Mouse (Mus musculus) limb, embryonic 10.5 days (tissue): ENCODE results near the gene Hid1. TPM values are rescaled to one million over a fixed set of nuclear protein-coding genes. Genes with fewer than 3 reads are reported as not detected.
A peak's percentile ranks its signal among the peaks of the same experiment; 100 is the strongest.

ENCODE experiments used
- DNase-seq: peaks from one replicate; pipeline ENCODE4 v3.0.0-alpha.2; 2017; ENCODE audit warnings: low spot score
- H3K27ac ChIP-seq: fragments of 300-500 bp; sonication (generic); 2 replicates; pipeline ENCODE4 v1.5.1; 2016; ENCODE audit warnings: mild to moderate bottlenecking
- H3K27me3 ChIP-seq: fragments of 300-500 bp; sonication (generic); 2 replicates; pipeline ENCODE4 v1.6.1; 2016; ENCODE audit warnings: low read depth, mild to moderate bottlenecking; ENCODE audit not compliant: poor library complexity, severe bottlenecking
- H3K36me3 ChIP-seq: fragments of 300-500 bp; sonication (generic); 2 replicates; pipeline ENCODE4 v1.6.1; 2016; ENCODE audit warnings: mild to moderate bottlenecking, moderate library complexity
- H3K4me1 ChIP-seq: fragments of 300-500 bp; sonication (generic); 2 replicates; pipeline ENCODE4 v1.6.1; 2016
- H3K4me3 ChIP-seq: fragments of 300-500 bp; sonication (generic); 2 replicates; pipeline ENCODE4 v1.5.1; 2016; ENCODE audit warnings: mild to moderate bottlenecking, moderate library complexity
- H3K9me3 ChIP-seq: fragments of 300-500 bp; sonication (generic); replicated peaks from 2 replicates; pipeline ENCODE4 v1.6.1; 2016; ENCODE audit warnings: mild to moderate bottlenecking
- WGBS: fragments of 180-500 bp; shearing (Covaris S2); methylation state at CpG from one replicate; pipeline ENCODE4 v1.1.7; 2016; 5-methylcytosine and 5-hydroxymethylcytosine counted together
- polyA plus RNA-seq: library from polyadenylated mRNA; unstranded; fragments of >200 nt; fragmentation: Nextera tagmentation; extraction: Ambion mirVana; gene quantifications from 2 replicates; pipeline ENCODE4 v1.2.1, GENCODE M21; 2016

Hid1 gene
- polyA plus RNA-seq, 1 experiment from 2014 or later, result 2.9 TPM

DNA sequence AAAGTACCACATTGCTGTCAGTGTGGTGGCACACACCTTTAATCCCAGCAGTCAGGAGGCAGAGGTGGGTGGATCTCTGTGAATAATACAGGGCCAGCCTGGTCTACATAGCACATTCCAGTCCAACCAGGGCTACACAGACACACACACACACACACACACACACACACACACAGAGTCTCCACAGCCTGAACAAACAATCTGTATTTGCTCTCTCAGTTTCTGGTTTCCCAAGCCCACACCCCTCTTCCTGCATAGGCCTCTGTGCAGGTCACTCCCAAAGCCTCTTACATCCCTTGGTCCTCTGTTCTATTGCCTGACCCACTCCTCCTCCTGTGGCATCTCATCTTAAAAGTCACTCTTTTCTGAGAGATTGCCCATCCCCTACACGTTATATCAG lies 4.5 kb upstream of the Hid1 start:
- no peak for DNase-seq
- Histone ChIP-seq H3K27me3 (peaks cover 100% of the 10 kb centered on the region), H3K4me1 (peaks cover 18% of the 10 kb centered on the region), H3K36me3 (no peaks in the 10 kb centered on the region), H3K9me3 (no peaks in the 10 kb centered on the region), H3K4me3 (no peak overlapping the region), H3K27ac (no peak overlapping the region)
- WGBS, result 74% methylated on average over 1 of the region's 1 CpGs

DNA sequence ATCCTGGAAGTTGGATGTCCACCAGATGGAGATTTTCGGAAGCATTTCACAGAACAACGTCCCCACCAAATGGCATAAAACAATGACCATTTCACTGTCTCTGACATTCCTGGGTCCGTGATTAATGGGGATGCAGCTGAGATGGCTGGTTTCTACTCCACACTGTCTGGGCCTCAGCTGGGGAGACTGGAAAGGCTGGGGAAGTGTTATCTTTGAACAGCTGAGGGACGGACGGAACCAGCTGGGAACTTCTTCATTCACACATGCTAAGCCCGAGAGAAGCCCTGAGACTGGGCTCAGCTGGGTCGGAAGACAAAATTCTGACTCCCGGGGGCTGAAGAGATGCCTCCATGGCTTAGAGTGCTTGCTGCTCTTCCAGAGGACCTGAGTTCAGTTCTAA lies 3.8 kb upstream of the Hid1 start:
- DNase-seq, result no peak
- no peak overlapping the region for H3K27ac ChIP-seq
- no peaks in the 10 kb centered on the region for H3K36me3 ChIP-seq
- H3K9me3 ChIP-seq, result no peaks in the 10 kb centered on the region
- WGBS, result 63% methylated on average over 8 of the region's 8 CpGs
- peaks cover 100% of the 10 kb centered on the region for H3K27me3 ChIP-seq
- peaks cover 24% of the 10 kb centered on the region for H3K4me1 ChIP-seq
- no peak overlapping the region for H3K4me3 ChIP-seq

DNA sequence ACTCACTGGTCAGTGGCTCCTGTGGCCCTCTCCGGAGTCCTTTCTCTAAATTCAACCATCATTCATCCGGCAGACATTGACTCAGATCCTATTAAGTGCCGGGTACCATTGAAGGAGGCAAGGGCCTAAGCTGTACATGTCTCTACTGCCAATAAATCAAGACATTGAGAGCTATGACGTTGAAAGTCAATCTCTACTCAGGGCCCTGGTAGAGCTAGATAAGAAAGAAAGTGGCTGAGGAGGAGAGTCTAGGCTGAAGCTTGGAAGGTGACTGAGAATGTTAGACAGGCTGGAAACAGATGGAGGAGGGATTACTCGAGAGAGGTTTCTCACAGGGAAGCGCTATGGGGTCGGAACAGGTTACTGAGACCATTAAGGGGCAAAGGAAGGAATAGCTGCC lies 2.8 kb upstream of the Hid1 start:
- no peaks in the 10 kb centered on the region for H3K9me3 ChIP-seq
- H3K36me3 ChIP-seq, result no peaks in the 10 kb centered on the region
- H3K27me3 ChIP-seq, result peaks cover 100% of the 10 kb centered on the region
- WGBS, result 55% methylated on average over 7 of the region's 7 CpGs
- H3K27ac ChIP-seq, result no peak overlapping the region
- DNase-seq, result no peak
- no peak overlapping the region for H3K4me3 ChIP-seq
- H3K4me1 ChIP-seq, result peaks cover 26% of the 10 kb centered on the region

DNA sequence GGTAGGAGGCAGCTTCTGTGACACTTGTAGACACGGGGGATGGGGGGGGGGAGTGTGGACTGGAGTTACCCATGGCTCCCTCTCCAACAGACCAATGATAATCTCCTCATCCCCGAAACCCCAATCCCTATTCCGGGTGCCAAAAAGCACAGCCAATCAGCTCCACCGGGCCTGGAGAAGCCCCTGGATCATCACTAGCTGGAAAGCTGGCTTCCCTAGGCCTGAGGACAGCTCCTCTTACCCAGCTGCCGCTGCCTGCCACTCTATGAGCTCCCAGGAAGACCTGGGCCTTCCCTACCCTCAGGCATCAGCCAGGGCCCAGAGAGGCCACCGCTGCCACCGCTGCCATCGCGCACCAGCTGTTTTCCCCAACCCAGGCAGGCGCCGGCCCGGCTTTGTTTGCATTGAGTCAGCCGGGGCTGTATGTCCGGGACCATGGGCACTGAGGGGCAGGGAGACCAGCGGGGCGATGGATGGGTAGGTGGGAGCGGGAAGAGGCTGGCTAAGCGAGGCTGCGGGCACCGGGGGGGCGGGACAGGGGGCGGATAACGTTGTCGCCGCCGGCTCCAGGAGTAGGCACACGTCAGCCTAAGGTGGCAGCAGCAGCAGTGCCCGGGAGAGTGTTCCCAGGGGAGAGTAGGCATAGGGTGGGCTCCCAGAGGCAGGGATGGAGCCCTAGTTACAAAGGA lies 706 bp downstream of the Hid1 start:
- no peak for DNase-seq
- WGBS, result 2% methylated on average over 28 of the region's 28 CpGs
- Histone ChIP-seq H3K36me3 (no peaks in the 10 kb centered on the region), H3K27me3 (peaks cover 85% of the 10 kb centered on the region), H3K9me3 (no peaks in the 10 kb centered on the region), H3K4me1 (peaks cover 18% of the 10 kb centered on the region), H3K4me3 (peak overlapping the region; percentile 58), H3K27ac (no peak overlapping the region)

DNA sequence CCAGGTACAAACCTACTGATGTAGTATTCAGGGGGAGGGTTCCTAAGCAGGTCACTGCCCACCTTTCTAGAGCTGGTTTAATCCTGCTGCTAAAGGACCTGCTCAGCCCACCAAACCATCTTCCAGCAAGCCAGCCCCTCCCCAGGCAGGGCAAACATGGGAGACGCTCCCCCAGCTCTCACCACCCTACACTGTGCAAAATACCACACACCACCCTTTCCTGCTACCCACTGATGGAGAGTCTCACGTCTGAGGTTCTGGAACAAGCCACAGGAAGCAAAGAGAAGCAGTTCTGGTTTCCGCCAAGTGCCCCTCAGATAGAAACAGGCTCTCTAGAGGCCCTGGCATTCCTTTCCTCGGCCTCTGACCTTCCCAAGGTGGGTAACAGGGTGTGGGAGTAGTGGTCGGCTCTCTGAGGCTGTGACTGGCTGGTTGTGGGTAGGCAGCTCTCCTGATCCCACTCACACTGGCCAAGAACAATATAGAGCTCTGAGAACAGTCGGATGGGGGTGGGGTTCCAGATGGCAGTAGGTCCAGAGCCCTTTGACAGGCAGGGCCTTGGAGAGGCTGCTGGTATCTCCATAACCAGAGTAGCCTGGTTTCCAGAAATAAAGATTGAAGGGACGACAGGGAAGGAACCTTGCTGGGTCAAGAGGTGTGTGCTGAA lies 1.4 kb downstream of the Hid1 start:
- Histone ChIP-seq H3K27ac (no peak overlapping the region), H3K4me3 (no peak overlapping the region), H3K9me3 (no peaks in the 10 kb centered on the region), H3K27me3 (peaks cover 78% of the 10 kb centered on the region), H3K4me1 (peaks cover 18% of the 10 kb centered on the region), H3K36me3 (no peaks in the 10 kb centered on the region)
- no peak for DNase-seq
- 44% methylated on average over 7 of the region's 7 CpGs for WGBS

DNA sequence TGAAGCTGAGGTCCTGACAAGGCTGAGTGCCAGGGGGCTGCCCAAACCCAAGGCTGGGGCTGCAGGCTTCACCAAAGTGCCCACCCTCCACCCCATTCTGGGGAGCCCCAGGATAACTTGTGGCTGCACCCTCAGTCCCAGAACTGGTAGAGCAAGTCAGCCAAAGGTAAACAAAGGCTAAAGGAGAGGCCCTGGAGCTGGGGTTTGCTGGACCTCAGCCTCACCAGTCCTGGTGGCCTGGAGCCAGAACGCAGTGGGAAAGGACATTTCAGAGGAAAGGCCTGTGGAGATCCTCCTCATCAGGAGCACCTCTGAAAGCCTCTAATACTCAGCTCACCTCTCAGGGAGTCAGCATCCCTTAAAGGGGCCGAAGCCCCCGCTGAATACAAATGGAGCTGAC lies 3.4 kb downstream of the Hid1 start:
- Histone ChIP-seq H3K4me3 (no peak overlapping the region), H3K27me3 (peaks cover 69% of the 10 kb centered on the region), H3K4me1 (peaks cover 28% of the 10 kb centered on the region), H3K27ac (no peak overlapping the region), H3K36me3 (no peaks in the 10 kb centered on the region), H3K9me3 (no peaks in the 10 kb centered on the region)
- 85% methylated on average over 3 of the region's 3 CpGs for WGBS
- no peak for DNase-seq

DNA sequence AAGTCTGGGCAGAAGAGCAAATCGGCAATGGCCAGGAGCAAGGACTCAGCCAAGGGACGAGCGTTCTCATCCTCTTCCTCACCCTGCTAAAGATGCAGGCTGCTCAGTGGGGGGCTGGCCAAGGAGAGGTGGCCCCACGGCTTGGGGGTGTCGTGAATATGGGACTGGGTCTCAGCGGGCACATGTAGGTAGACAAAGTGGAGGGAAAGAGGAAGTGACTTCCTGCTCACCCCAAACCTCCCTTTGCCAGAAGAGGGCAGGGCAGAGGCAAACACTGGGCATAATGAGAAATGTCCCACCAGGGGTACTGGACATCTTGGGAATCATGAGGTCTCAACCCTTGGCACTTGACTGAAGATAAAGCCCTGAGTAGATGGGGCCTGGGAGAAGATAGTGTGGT lies 7.8 kb downstream of the Hid1 start:
- no peak for DNase-seq
- H3K4me3 ChIP-seq, result no peak overlapping the region
- no peaks in the 10 kb centered on the region for H3K36me3 ChIP-seq
- peaks cover 29% of the 10 kb centered on the region for H3K4me1 ChIP-seq
- WGBS, result 66% methylated on average over 6 of the region's 6 CpGs
- H3K27me3 ChIP-seq, result peaks cover 61% of the 10 kb centered on the region
- no peaks in the 10 kb centered on the region for H3K9me3 ChIP-seq
- peak overlapping the region; percentile 73; the same call in 1 of the 2 replicates for H3K27ac ChIP-seq

DNA sequence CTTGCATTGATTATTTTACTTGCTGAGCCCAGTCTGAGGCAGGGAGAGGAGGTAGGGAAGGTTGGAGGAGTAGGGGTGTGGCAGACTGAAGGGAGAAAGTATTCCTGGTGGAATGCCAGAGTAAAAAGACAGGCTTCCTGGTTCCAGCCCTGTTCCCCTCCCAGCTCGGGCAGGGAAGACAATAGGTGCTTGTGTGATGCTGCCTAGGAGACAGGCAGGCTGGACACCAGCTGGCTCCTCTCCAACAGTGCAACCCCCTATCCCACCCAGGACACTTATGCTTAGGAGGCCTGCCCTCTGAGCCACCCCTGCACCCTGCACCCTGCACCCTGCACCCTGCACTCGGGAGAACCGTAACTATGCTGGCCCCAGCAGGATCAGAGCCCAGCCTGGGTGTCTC lies 8.3 kb downstream of the Hid1 start:
- peaks cover 61% of the 10 kb centered on the region for H3K27me3 ChIP-seq
- peaks cover 32% of the 10 kb centered on the region for H3K4me1 ChIP-seq
- peak overlapping the region; percentile 73; the same call in 1 of the 2 replicates for H3K27ac ChIP-seq
- no peak for DNase-seq
- no peak overlapping the region for H3K4me3 ChIP-seq
- 60% methylated on average over 3 of the region's 3 CpGs for WGBS
- H3K36me3 ChIP-seq, result no peaks in the 10 kb centered on the region
- no peaks in the 10 kb centered on the region for H3K9me3 ChIP-seq

DNA sequence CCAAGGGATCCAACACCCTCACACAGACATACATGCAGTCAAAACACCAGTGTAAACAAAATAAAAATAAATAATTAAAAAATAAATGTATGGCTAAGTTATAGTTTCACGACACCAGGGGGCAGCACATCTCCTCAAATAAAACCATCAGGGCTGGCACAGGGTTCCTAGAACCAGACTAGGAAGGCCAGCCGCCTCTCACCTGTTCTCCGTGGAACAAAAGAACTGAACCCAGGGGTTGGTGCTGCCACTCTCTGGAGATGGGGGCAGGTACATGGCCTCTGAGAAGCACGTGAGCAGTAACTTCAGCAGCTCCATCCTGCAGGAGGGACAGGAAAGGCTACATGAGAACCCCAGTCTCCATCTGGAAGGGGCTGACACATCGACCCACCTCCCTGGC lies 9.1 kb downstream of the Hid1 start:
- Histone ChIP-seq H3K4me1 (peaks cover 34% of the 10 kb centered on the region), H3K4me3 (no peak overlapping the region), H3K27me3 (peaks cover 57% of the 10 kb centered on the region), H3K36me3 (no peaks in the 10 kb centered on the region), H3K9me3 (no peaks in the 10 kb centered on the region), H3K27ac (peak overlapping the region; percentile 73)
- peak; percentile 78 for DNase-seq
- WGBS, result 20% methylated on average over 5 of the region's 5 CpGs

DNA sequence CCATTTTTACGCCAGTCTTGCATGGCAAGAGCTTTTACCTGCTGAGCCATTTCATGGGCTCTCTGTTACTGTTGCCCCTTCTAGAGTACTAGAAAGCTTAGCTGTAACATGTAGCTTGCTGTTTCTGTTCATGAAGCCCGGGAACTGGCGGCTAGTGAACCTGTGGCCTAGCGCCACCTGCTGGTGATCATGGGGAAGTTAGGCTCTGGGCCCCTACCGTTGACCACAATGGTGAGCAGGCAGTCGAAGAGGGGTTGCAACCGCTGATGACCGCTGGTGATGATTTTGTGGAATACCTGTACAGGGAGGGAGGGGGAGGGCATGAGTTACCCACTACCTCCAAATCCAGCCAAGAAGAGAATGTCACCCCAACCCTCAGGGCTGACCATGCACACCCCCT lies 13.4 kb downstream of the Hid1 start:
- no peak overlapping the region for H3K4me3 ChIP-seq
- H3K27ac ChIP-seq, result no peak overlapping the region
- H3K36me3 ChIP-seq, result no peaks in the 10 kb centered on the region
- WGBS, result 7% methylated on average over 8 of the region's 8 CpGs
- H3K27me3 ChIP-seq, result peaks cover 81% of the 10 kb centered on the region
- no peaks in the 10 kb centered on the region for H3K9me3 ChIP-seq
- DNase-seq, result peak; percentile 92
- H3K4me1 ChIP-seq, result peaks cover 34% of the 10 kb centered on the region

DNA sequence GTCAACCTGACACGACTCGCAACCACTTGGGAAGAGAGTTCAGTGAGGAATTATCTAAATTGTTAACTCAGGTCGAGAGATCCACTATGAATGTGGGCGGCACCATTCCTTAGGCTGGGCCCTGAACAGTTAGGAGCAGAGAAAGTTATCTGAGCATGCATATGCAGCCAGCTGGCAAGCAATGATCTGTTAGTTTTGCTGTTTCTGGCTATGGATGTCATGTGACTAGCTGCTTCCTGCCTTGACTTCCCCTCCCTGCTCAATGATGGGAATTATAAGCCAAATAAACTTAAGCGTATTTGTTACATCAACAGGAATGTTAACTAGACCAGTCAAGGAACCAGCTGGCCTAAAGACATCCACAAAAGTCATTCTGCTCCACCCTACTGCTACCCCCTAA lies 14.2 kb downstream of the Hid1 start:
- WGBS, result 94% methylated on average over 5 of the region's 5 CpGs
- Histone ChIP-seq H3K4me1 (peaks cover 36% of the 10 kb centered on the region), H3K9me3 (no peaks in the 10 kb centered on the region), H3K36me3 (no peaks in the 10 kb centered on the region), H3K27ac (no peak overlapping the region), H3K27me3 (peaks cover 77% of the 10 kb centered on the region), H3K4me3 (no peak overlapping the region)
- DNase-seq, result no peak

DNA sequence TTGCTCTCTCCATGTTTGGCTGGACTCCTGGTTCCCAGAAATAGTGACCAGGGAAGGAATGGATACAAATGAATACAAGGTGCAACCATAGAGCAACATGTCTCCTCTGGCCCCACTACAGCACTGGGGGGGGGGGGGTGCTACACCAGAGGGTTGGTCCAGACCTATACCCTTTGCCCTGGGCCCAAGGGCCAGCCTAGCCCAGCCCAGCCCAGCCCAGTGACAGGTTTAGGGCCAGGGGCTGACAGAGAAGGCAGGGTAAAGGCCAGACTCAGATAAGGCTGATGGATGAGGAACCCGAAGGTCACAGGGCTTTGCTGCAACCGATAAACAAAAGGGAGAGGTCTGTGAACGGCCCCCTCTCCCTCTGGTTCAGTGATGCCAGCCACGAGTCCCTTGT lies 17.6 kb downstream of the Hid1 start:
- H3K4me1 ChIP-seq, result peaks cover 58% of the 10 kb centered on the region
- no peak for DNase-seq
- H3K27me3 ChIP-seq, result peaks cover 65% of the 10 kb centered on the region
- no peak overlapping the region for H3K27ac ChIP-seq
- no peak overlapping the region for H3K4me3 ChIP-seq
- no peaks in the 10 kb centered on the region for H3K36me3 ChIP-seq
- H3K9me3 ChIP-seq, result no peaks in the 10 kb centered on the region
- WGBS, result 14% methylated on average over 4 of the region's 4 CpGs

DNA sequence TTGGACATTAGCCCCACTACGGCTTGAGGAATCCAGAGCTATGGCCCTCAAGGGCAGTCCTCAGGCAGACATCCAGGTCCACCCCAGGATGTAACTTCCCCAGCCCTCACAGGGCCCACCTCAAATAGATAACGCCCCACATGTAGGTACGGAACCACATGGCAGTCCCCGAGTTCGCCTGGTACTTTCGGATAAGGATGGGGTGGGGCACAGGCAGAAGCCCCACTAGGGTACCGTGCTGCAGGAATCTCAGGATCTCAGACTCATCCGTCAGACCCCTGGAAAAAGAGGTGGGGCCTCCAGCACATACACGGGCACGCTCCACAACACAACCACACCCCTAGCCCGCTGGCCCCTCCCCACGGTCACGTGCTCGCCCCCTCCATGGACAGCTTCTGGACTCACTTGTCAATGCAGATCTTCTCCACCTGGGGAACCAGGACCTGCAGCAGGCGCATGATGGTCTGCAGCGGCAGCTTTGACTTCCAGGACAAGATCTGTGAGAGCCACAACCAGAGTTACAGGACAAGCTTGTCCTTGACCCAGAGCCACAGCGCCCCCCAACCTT lies 18.8 kb downstream of the Hid1 start:
- Histone ChIP-seq H3K9me3 (no peaks in the 10 kb centered on the region), H3K4me1 (peaks cover 62% of the 10 kb centered on the region), H3K27ac (0 out of 2 replicates have a peak overlapping the region, but pooled peaks have one; percentile 32), H3K27me3 (peaks cover 67% of the 10 kb centered on the region), H3K36me3 (no peaks in the 10 kb centered on the region), H3K4me3 (peak overlapping the region; percentile 10; the same call in 1 of the 2 replicates)
- no peak for DNase-seq
- WGBS, result 46% methylated on average over 17 of the region's 17 CpGs
